Mouse (Mus musculus): ENCODE measurements around the gene Rab11b. TPM values are rescaled to one million over a fixed set of nuclear protein-coding genes. Genes with fewer than 3 reads are reported as not detected.
A peak's percentile ranks its signal among the peaks of the same experiment; 100 is the strongest.

Gene Rab11b
- 100 to 1,000 TPM; 166 to 186 TPM for total RNA-seq (2021)
- long read RNA-seq, experiment 1, full-length matches to known transcripts = 296 of 310 reads
- long read RNA-seq, experiment 1, partial matches to known transcripts = 3 of 310 reads
- long read RNA-seq, experiment 1, other reads (novel, unspliced or antisense) = 11 of 310 reads
- long read RNA-seq, experiment 2, full-length matches to known transcripts = 258 of 272 reads
- long read RNA-seq, experiment 2, partial matches to known transcripts = 7 of 272 reads
- long read RNA-seq, experiment 2, other reads (novel, unspliced or antisense) = 7 of 272 reads

DNA sequence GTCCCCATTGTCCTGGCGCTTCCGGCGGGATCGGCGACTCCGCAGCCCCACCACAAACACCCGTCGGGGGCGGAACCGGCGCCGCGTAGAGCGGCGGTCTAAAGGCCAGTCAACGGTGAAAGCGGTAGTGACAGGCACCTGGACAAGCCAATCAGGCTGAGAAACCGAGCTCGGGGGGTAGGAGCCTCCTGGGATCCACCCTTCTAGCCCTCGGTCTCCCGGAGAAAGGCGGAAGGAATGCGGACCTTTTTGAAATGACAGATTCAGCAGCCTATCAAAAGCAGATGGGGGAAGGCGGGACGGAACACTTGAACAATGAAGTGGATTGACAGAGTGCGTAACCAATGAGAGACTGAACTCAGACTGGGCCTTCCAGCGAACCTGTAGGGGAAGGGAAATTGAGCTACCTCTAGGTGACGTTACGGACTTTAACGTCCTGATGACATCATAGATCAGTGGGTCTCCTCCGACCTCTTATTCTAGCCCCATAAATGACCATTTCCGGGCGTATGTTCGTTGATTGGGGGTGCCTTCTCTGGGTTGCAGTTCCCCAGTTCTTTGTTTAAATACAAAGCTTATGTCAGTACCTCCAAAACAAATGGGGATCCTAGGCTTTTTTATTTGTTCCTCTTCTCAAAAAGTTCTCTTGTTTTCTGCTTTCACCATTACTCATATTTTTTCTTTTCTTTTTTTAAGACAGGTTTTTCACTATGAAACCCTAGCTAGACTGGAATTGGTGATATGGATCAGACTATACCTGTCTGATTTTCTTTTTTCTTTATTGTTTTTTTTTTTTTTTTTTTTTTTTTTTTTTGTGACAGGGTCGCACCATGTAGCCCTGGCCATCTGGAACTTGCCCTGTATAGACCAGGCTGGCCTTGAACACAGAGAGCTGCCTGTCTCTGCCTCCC lies at the start of gene Rab11b:
TSS of gene Rab11b (minus strand) at position 276 of the 911 bp plus-strand sequence.
- peak; percentile 98 for DNase-seq

GRCm38 (mm10) chr17:33808192-33808591 lies 47.9 kb upstream of the Rab11b start:
- DNase-seq = no peak

- DNase-seq = no peak
These were observed 47.0 kb upstream of the Rab11b start for GRCm38 (mm10) chr17:33807181-33807888.

- DNase-seq = no peak
These were observed 44.4 kb upstream of the Rab11b start for GRCm38 (mm10) chr17:33804745-33805144.

DNA sequence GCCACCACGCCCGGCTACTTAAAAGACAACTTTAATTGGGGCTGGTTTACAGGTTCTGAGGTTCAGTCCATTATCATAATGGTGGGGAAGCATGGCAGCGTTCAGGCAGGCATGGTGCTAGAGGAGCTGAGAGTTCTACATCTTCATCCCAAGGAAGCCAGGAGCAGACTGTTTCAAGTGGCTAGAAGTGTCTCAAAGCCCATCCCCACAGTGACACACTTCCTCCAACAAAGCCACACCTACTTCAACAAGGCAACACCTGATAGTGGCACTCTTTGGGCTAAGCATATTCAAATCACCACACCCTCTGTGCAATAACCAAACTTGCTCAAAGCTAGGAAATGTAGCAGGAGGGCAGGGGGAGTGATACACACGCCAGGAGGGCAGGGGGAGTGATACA lies 43.9 kb upstream of the Rab11b start:
- no peak for DNase-seq

DNA sequence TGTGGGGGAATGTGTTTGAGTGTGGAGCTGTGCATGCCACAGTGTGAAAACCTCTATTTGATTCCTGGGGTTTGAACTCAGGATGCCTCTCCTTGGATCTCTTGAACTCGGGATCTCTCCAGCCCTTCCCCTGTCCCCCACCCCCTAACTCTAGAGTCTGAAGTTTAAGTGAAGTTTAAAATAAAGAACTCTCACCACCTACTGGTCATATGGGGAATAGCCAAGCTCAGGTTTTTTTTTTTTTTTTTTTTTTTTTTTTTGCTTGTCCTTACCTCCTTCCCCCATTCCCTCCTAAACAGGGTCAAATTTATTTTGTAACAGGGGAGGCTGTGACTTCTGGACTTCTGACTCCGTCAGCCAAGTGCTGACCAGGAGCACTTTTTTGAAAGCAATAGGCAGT lies 41.9 kb upstream of the Rab11b start:
- no peak for DNase-seq

DNA sequence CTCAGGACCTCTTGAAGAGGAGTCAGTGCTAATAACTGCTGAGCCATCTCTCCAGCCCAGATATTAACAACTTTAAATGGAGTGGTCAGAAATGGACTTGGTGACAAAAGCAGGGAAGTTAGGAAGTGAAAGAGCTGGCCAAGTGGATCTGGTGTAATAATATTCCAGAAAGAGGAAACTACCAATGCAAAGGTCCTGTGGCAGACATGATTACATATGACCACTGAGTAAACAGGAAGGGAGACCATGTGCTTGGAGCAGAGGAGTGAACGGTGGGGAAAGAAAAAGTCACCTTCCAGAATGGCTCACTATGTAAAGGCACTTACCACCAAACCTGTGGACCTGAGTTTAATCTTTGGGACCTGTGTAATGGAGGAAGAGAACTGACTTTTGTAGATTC lies 38.9 kb upstream of the Rab11b start:
- DNase-seq = no peak

DNA sequence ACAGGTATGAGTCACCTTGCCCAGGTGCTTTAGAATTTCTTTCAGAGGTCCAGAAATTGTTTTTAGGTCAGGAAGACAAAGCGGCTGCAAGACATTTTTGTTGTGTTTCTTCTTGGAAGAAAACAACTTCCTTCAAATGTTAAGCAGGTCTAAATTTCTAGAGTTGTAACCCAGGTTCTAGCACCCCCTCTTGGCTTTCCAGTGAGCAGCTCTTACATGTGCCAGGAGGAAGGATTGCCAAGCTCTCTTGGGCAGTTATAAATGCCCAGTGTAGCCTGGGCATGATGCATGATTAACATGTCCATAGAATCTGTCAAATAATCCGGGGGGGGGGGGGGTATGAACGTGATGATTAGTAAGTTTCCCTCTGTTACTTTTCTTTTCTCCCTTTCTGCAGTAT lies 38.0 kb upstream of the Rab11b start:
- DNase-seq = no peak

GRCm38 (mm10) chr17:33788732-33789131 lies 28.4 kb upstream of the Rab11b start:
- no peak for DNase-seq

GRCm38 (mm10) chr17:33786375-33786774 lies 26.0 kb upstream of the Rab11b start:
- no peak for DNase-seq

DNA sequence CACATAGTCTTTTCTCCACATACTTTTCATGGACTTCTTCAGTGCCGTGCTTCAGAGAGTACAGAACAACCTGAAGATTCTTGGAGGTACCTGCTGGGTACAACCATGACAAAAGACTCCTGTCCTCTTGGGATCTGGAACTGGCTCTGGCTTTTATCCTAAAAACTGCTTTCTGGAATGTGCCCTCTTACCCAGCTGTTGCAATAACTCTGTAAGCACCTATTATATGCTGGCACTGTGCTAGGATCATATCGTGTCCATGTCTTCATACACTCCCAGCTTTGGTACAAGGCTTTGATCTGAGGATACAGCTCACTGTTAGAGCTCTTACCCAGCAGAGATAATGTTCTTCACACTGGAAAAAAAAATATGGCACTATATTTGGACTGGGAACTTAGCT lies 24.6 kb upstream of the Rab11b start:
- no peak for DNase-seq

GRCm38 (mm10) chr17:33783408-33783807 lies 23.1 kb upstream of the Rab11b start:
- peak; percentile 84 for DNase-seq

GRCm38 (mm10) chr17:33782067-33782466 lies 21.7 kb upstream of the Rab11b start:
- no peak for DNase-seq

DNA sequence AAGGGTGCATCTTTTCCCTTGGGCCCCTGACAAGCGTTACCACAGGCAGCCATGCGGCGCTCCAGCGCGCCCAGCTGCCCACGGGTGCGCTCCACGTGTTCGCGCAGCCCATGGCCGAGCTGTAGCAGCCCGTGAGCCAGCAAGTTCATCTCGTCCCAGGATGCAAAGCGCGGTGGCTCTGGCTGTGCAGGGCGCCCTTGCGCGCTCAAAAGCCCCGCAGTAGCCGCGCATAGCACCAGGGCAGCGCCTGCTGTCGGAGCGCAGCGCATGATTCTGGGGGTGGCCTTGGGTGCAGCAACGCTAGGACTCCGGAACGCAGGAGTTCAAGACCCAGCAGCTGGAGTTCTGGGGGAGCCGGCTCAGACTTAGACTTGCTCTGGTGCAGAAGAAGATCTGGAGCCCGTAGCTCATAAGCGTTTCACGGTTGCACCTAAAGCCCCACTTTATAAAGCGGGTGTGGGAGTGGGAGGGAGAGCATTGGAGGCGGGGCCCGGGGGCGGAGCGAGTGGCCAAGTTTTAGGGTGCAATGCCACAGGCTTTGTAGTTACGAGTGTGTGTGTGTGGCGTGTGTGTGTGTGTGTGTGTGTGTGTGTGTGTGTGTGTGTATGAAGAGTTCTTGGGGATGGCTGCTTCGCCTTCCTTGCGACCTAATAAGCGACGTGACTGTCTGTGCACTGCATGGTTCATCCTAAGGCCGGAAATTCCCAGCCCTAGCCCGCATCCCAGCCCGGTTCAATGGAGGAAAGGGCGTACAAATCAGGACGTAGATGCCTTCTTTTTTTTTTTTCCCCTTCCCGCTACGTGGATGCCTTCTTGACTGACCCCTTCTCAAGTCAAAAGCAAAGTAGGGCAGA lies 21.0 kb upstream of the Rab11b start, which contains the start of gene Angptl4:
TSS of gene Angptl4 (minus strand) at position 707 of the 854 bp plus-strand sequence.
- peak; percentile 74 for DNase-seq

- peak; percentile 46 for DNase-seq
These were observed 20.1 kb upstream of the Rab11b start for GRCm38 (mm10) chr17:33780431-33780830.

GRCm38 (mm10) chr17:33779967-33780295 lies 19.6 kb upstream of the Rab11b start:
- DNase-seq = no peak

DNA sequence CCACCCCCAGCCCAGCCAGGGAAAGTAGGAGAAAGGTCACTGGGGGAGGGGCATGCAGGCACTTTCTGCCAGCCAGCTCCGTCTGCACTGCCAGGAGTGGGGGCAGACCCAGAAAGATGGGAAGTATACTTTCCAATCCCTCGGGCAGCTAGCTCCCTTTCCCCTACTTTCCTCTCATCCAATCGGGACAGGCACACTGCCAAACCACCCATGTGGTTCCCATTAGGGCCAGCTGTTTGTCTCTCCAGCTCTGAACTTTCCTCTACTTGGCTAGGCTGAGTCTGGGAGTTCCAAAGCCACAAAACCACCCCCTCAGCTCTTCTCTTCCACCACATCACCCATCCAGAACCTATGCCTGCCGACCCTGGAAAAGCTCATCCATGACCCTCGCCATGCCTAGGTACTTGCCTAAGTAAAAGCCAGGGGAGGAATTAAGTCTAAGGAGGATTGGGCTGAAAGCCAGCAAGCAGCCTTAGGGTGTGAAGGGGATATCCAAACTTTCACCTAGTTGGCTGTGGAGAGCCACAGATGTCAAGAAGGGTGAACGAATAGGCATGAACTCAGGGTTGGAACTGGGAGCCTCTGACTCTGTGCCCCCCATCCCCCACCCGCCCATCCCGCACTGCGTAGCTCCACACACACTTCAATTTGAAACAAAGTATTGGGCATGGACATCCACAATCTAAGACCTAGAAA lies 19.1 kb upstream of the Rab11b start:
- peak; percentile 98 for DNase-seq

- DNase-seq = no peak
These were observed 15.0 kb upstream of the Rab11b start for GRCm38 (mm10) chr17:33775287-33775686.

GRCm38 (mm10) chr17:33774573-33775155 lies 14.3 kb upstream of the Rab11b start:
- no peak for DNase-seq

DNA sequence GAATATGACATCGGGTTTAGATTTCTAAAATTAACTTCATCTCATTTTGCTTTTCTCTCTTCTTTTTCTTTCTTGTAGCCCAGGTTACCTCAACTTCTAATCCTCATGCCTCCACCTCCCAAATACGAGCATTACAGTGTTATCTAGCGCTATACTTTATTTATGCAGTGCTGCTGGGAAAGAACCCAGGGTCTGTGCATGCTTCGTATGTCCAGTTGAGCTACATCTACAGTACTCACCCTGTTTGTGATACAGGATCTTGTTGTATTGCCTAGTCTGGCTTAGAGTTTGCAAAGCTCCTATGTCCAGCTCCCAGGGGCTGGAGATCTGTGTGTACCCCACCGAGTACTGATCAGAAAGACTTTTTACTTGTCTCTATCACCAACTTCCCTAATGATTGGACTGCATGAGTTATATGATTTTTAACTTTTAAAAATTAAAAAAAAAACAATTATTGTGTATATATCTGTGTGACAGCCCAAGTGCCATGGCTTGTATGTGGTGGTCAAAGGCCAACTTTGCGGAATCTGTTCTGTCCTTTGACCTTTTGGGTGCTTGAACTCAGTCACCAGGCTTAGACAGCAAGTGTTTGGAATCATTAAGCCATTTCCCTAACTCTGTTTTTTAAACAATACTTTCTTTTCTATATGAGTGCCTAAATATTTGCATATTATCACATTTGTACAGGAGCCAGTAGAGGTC lies 13.7 kb upstream of the Rab11b start:
- no peak for DNase-seq

Measured in gastrocnemius, postnatal 10 days (tissue).